Mouse (Mus musculus) duodenum, adult 2 months (tissue): Measurements from ENCODE around the gene Lce1d. TPM values are rescaled to one million over a fixed set of nuclear protein-coding genes. Genes with fewer than 3 reads are reported as not detected.

Experiments
- polyA plus RNA-seq: library from polyadenylated mRNA; depleted of rRNA; stranded (reverse); fragments of >200 nt; gene quantifications from 2 replicates; pipeline ENCODE4 v1.2.3, GENCODE M21; 2012; ENCODE audit warnings: low replicate concordance; rRNA removed

Lce1d gene
- polyA plus RNA-seq: not detected in 2 replicates

DNA sequence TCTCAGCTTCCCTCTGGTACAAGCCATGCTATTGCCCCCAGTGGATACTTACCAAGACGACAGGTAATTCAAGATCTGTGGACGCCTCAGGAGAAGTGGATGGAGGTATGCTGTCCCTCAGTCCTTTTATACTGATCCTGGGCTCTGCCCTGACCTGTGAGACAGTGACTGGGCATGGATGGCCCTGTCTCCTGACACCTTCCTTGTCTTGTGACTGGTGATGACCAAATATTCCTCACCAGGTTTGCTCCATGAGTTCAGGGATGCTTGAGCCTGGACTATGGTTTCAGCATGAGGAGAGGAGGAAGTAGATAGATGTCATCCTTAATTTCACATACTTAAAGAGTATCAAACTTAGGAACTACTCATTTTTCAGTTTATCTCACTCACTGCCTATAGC, at the start of gene Lce1d:
TSS of gene Lce1d (minus strand) at position 101 of the 400 bp plus-strand sequence.

GRCm38 (mm10) chr3:92720250-92720649, 33.2 kb upstream of the Lce1d start, which contains the start of gene Lce1f:
Lce1f (minus strand) TSS chr3:92720350.

DNA sequence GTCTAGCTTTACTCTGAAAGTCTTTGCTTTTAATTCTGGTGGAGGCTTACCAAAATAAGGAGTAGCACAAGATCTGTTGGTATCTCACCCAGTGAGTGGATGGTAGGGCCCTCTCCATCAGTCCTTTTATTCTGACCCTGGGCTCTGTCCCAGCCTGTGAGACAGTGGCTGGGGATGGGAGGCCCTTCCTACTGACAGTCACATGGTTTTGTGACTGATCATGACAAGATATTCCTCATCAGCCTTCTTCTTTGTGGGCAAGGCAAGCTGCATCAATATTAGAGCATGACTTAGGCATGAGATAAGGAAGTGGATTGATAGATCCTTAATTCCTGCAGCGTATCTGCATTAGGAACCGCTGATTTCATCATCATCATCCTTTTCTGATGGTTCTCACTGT, 22.0 kb upstream of the Lce1d start, which contains the start of gene Lce1e:
TSS of gene Lce1e (minus strand) at position 101 of the 400 bp plus-strand sequence.

GRCm38 (mm10) chr3:92678947-92679346, 8.1 kb downstream of the Lce1d start, which contains the start of gene Lce1c:
Lce1c (plus strand) TSS chr3:92679247.

DNA sequence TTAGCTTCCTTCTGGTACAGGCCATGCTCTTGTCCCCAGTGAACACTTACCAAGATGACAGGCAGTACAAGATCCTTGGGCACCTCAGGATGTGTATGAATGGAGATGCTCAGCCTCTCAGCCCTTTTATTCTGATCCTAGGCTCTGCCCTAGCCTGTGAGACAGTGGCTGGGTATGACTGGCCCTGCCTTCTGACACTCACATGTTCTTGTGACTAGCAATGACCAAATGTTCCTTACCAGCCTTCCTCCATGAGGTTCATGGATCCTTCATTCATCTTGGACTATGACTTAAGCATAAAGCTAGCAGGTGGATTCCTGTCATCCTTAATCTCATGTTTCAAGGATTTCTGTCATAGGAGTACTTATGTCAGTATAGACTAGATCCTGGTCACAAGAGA, 16.8 kb downstream of the Lce1d start, which contains the start of gene Lce1a2:
TSS of gene Lce1a2 (minus strand) at position 101 of the 400 bp plus-strand sequence.

DNA sequence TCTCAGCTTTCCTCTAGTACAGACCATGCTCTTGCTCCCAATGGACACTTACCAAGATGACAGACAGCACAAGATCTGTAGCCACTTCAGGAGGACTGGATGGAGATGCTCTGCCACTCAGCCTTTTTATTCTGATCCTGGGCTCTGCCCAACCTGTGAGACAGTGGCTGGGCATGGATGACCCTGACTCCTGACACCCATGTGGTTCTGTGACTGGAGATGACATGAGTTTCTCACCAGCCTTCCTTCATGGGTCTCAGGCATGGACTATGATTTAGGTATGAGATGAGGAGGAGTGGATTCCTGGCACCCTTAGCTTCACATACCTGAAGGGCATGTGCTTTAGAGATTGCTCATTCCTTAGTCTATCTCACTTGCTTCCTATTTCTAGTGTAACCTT, 30.2 kb downstream of the Lce1d start, which contains the start of gene Lce1b:
TSS of gene Lce1b (minus strand) at position 101 of the 400 bp plus-strand sequence.

GRCm38 (mm10) chr3:92648207-92648606, 38.8 kb downstream of the Lce1d start, which contains the start of gene Lce1a1:
Lce1a1 (minus strand) TSS chr3:92648307.

Other genes with a start within 250 kb of the Lce1d start
- gene Sprr1b, start 248.4 kb downstream of the Lce1d start, polyA plus RNA-seq: not detected in 2 replicates
- 0.33 TPM in 1 of 2 replicates, not detected in the other for gene Sprr3, start 228.5 kb downstream of the Lce1d start, polyA plus RNA-seq
- gene Sprr1a, start 201.3 kb downstream of the Lce1d start, polyA plus RNA-seq: 12.2 and 29.6 TPM in 2 replicates
- not detected in 2 replicates for gene Sprr4, start 186.7 kb downstream of the Lce1d start, polyA plus RNA-seq
- gene 2310046K23Rik, start 152.7 kb downstream of the Lce1d start, polyA plus RNA-seq: not detected in 2 replicates
- gene Ivl, start 113.5 kb downstream of the Lce1d start, polyA plus RNA-seq: not detected in 2 replicates
- 0.26 TPM in 1 of 2 replicates, not detected in the other for gene Smcp, start 98.2 kb downstream of the Lce1d start, polyA plus RNA-seq
- gene 2210017I01Rik, start 79.7 kb downstream of the Lce1d start, polyA plus RNA-seq: not detected in 2 replicates
- not detected in 2 replicates for gene Lce6a, start 65.5 kb downstream of the Lce1d start, polyA plus RNA-seq
- not detected in 2 replicates for gene Lce1a1, start 38.9 kb downstream of the Lce1d start, polyA plus RNA-seq
- gene Lce1b, start 30.3 kb downstream of the Lce1d start, polyA plus RNA-seq: 0.19 TPM in 1 of 2 replicates, not detected in the other
- not detected in 2 replicates for gene Lce1a2, start 16.9 kb downstream of the Lce1d start, polyA plus RNA-seq
- 0.27 TPM in 1 of 2 replicates, not detected in the other for gene Lce1c, start 8.0 kb downstream of the Lce1d start, polyA plus RNA-seq
- gene Lce1e, start 21.9 kb upstream of the Lce1d start, polyA plus RNA-seq: not detected in 2 replicates
- 0.21 TPM in 1 of 2 replicates, not detected in the other for gene Lce1f, start 33.1 kb upstream of the Lce1d start, polyA plus RNA-seq
- not detected in 2 replicates for gene Gm38119, start 51.9 kb upstream of the Lce1d start, polyA plus RNA-seq
- gene Lce1g, start 65.1 kb upstream of the Lce1d start, polyA plus RNA-seq: not detected in 2 replicates
- not detected in 2 replicates for gene Lce1h, start 77.9 kb upstream of the Lce1d start, polyA plus RNA-seq
- gene Lce1i, start 91.7 kb upstream of the Lce1d start, polyA plus RNA-seq: not detected in 2 replicates
- gene Lce1j, start 103.3 kb upstream of the Lce1d start, polyA plus RNA-seq: not detected in 2 replicates
- not detected in 2 replicates for gene Lce1k, start 120.7 kb upstream of the Lce1d start, polyA plus RNA-seq
- gene Kprp, start 140.0 kb upstream of the Lce1d start, polyA plus RNA-seq: not detected in 2 replicates
- gene Lce1l, start 164.1 kb upstream of the Lce1d start, polyA plus RNA-seq: not detected in 2 replicates
- not detected in 2 replicates for gene 2310050C09Rik, start 183.0 kb upstream of the Lce1d start, polyA plus RNA-seq
- gene Lce3a, start 239.0 kb upstream of the Lce1d start, polyA plus RNA-seq: not detected in 2 replicates
- not detected in 2 replicates for gene Lce3b, start 245.8 kb upstream of the Lce1d start, polyA plus RNA-seq